Mouse (Mus musculus): ENCODE data around the gene Dnajb14. TPM values are rescaled to one million over a fixed set of nuclear protein-coding genes. Genes with fewer than 3 reads are reported as not detected.
"Not testable (repeated sequence)": the region's sequence is repeated elsewhere in the genome, so short reads cannot be mapped to it uniquely, and the experiment has no call there.

Gene Dnajb14
- polyA plus RNA-seq, 1 experiment = 1.8 TPM

DNA sequence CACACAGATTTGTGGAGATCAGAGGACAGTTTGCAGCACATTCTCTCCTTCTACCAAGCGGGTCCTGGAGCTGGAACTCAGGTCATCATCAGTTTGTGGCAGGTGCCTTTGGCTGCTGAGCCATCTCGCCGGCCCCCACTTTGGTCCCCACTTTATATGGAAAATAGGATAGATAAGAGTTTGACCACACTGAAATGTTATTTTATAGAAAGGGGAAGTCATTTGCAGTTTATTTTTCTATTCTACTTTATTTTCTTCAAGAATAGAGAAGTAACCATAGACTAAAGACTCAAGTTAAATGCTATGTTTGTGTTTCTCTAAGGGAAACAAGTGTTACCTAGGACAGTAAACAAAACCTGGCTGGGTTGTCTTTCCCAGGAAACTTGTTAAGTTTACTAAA is 29.4 kb downstream of the Dnajb14 start:
- no peak for TF ChIP-seq CTCF (IDR thresholded peaks at IDR 0.05; ENCODE audit: control insufficient read depth, insufficient read depth, insufficient read length)
- TF ChIP-seq USF1 (IDR thresholded peaks at IDR 0.05; ENCODE audit: low read depth) = no peak
- TF ChIP-seq CEBPB (IDR thresholded peaks at IDR 0.05; ENCODE audit: low read depth) = no peak
- TF ChIP-seq MYOD1 (IDR thresholded peaks at IDR 0.05; ENCODE audit: control insufficient read depth, insufficient read length, low read depth) = no peak
- TF ChIP-seq FOSL1 (IDR thresholded peaks at IDR 0.05; ENCODE audit: insufficient read depth, low read length, poor library complexity, severe bottlenecking) = no peak
- no peak for TF ChIP-seq MYOG (IDR thresholded peaks at IDR 0.05; ENCODE audit: control insufficient read depth, extremely low read depth, insufficient read length)
- no peak overlapping the region for H3K4me3 ChIP-seq (ENCODE audit: insufficient read depth, poor library complexity, severe bottlenecking)
- no peaks in the 10 kb centered on the region for H3K79me2 ChIP-seq (ENCODE audit: control insufficient read depth, insufficient read depth)
- H3ac ChIP-seq (ENCODE audit: control insufficient read depth, insufficient read length, low read depth) = no peak overlapping the region
- H3K36me3 ChIP-seq (ENCODE audit: control insufficient read depth, insufficient read depth) = no peaks in the 10 kb centered on the region
- H3K27me3 ChIP-seq (ENCODE audit: control insufficient read depth, insufficient read depth, insufficient read length) = no peaks in the 10 kb centered on the region
- no peaks in the 10 kb centered on the region for H3K79me3 ChIP-seq (ENCODE audit: low read depth)

GRCm38 (mm10) chr3:137897685-137898084 is 30.2 kb downstream of the Dnajb14 start:
- Histone ChIP-seq H3K4me3 (ENCODE audit: insufficient read depth, poor library complexity, severe bottlenecking) (no peak overlapping the region), H3ac (ENCODE audit: control insufficient read depth, insufficient read length, low read depth) (no peak overlapping the region), H3K79me2 (ENCODE audit: control insufficient read depth, insufficient read depth) (no peaks in the 10 kb centered on the region), H3K27me3 (ENCODE audit: control insufficient read depth, insufficient read depth, insufficient read length) (no peaks in the 10 kb centered on the region), H3K79me3 (ENCODE audit: low read depth) (no peaks in the 10 kb centered on the region), H3K36me3 (ENCODE audit: control insufficient read depth, insufficient read depth) (no peaks in the 10 kb centered on the region)
- TF ChIP-seq USF1 (IDR thresholded peaks at IDR 0.05; ENCODE audit: low read depth) (no peak), MAX (IDR thresholded peaks at IDR 0.05) (no peak), CTCF (IDR thresholded peaks at IDR 0.05; ENCODE audit: control insufficient read depth, insufficient read depth, insufficient read length) (no peak), FOSL1 (IDR thresholded peaks at IDR 0.05; ENCODE audit: insufficient read depth, low read length, poor library complexity, severe bottlenecking) (no peak), CEBPB (IDR thresholded peaks at IDR 0.05; ENCODE audit: low read depth) (no peak), MYOG (IDR thresholded peaks at IDR 0.05; ENCODE audit: control insufficient read depth, extremely low read depth, insufficient read length) (no peak), MYOD1 (IDR thresholded peaks at IDR 0.05; ENCODE audit: control insufficient read depth, insufficient read length, low read depth) (no peak)

GRCm38 (mm10) chr3:137900149-137900548 is 32.7 kb downstream of the Dnajb14 start:
- TF ChIP-seq CEBPB (IDR thresholded peaks at IDR 0.05; ENCODE audit: low read depth) (no peak), MAX (IDR thresholded peaks at IDR 0.05) (no peak), USF1 (IDR thresholded peaks at IDR 0.05; ENCODE audit: low read depth) (no peak), FOSL1 (IDR thresholded peaks at IDR 0.05; ENCODE audit: insufficient read depth, low read length, poor library complexity, severe bottlenecking) (no peak), CTCF (IDR thresholded peaks at IDR 0.05; ENCODE audit: control insufficient read depth, insufficient read depth, insufficient read length) (no peak), MYOG (IDR thresholded peaks at IDR 0.05; ENCODE audit: control insufficient read depth, extremely low read depth, insufficient read length) (no peak), MYOD1 (IDR thresholded peaks at IDR 0.05; ENCODE audit: control insufficient read depth, insufficient read length, low read depth) (no peak)
- H3ac ChIP-seq (ENCODE audit: control insufficient read depth, insufficient read length, low read depth) = no peak overlapping the region
- H3K79me3 ChIP-seq (ENCODE audit: low read depth) = no peaks in the 10 kb centered on the region
- no peak overlapping the region for H3K4me3 ChIP-seq (ENCODE audit: insufficient read depth, poor library complexity, severe bottlenecking)
- no peaks in the 10 kb centered on the region for H3K27me3 ChIP-seq (ENCODE audit: control insufficient read depth, insufficient read depth, insufficient read length)
- no peaks in the 10 kb centered on the region for H3K36me3 ChIP-seq (ENCODE audit: control insufficient read depth, insufficient read depth)
- no peaks in the 10 kb centered on the region for H3K79me2 ChIP-seq (ENCODE audit: control insufficient read depth, insufficient read depth)

GRCm38 (mm10) chr3:137913093-137913492 is 45.6 kb downstream of the Dnajb14 start:
- Histone ChIP-seq H3K36me3 (ENCODE audit: control insufficient read depth, insufficient read depth) (no peaks in the 10 kb centered on the region), H3K79me3 (ENCODE audit: low read depth) (no peaks in the 10 kb centered on the region), H3K27me3 (ENCODE audit: control insufficient read depth, insufficient read depth, insufficient read length) (no peaks in the 10 kb centered on the region), H3ac (ENCODE audit: control insufficient read depth, insufficient read length, low read depth) (no peak overlapping the region), H3K79me2 (ENCODE audit: control insufficient read depth, insufficient read depth) (no peaks in the 10 kb centered on the region), H3K4me3 (ENCODE audit: insufficient read depth, poor library complexity, severe bottlenecking) (no peak overlapping the region)
- TF ChIP-seq USF1 (IDR thresholded peaks at IDR 0.05; ENCODE audit: low read depth) (no peak), CTCF (IDR thresholded peaks at IDR 0.05; ENCODE audit: control insufficient read depth, insufficient read depth, insufficient read length) (no peak), FOSL1 (IDR thresholded peaks at IDR 0.05; ENCODE audit: insufficient read depth, low read length, poor library complexity, severe bottlenecking) (no peak), CEBPB (IDR thresholded peaks at IDR 0.05; ENCODE audit: low read depth) (no peak), MAX (IDR thresholded peaks at IDR 0.05) (no peak), MYOD1 (IDR thresholded peaks at IDR 0.05; ENCODE audit: control insufficient read depth, insufficient read length, low read depth) (no peak), MYOG (IDR thresholded peaks at IDR 0.05; ENCODE audit: control insufficient read depth, extremely low read depth, insufficient read length) (no peak)

- not testable (repeated sequence) for H3K4me3 ChIP-seq (ENCODE audit: insufficient read depth, poor library complexity, severe bottlenecking); H3K36me3 ChIP-seq (ENCODE audit: control insufficient read depth, insufficient read depth); H3K27me3 ChIP-seq (ENCODE audit: control insufficient read depth, insufficient read depth, insufficient read length); H3K79me3 ChIP-seq (ENCODE audit: low read depth); H3ac ChIP-seq (ENCODE audit: control insufficient read depth, insufficient read length, low read depth)
- H3K79me2 ChIP-seq (ENCODE audit: control insufficient read depth, insufficient read depth) = peaks cover 12% of the 10 kb centered on the region
These were observed 47.1 kb downstream of the Dnajb14 start for GRCm38 (mm10) chr3:137914567-137914966.

GRCm38 (mm10) chr3:137917694-137918171 is 50.3 kb downstream of the Dnajb14 start:
- no peak overlapping the region for H3ac ChIP-seq (ENCODE audit: control insufficient read depth, insufficient read length, low read depth)
- peaks cover 6% of the 10 kb centered on the region for H3K36me3 ChIP-seq (ENCODE audit: control insufficient read depth, insufficient read depth)
- peaks cover 19% of the 10 kb centered on the region for H3K79me2 ChIP-seq (ENCODE audit: control insufficient read depth, insufficient read depth)
- TF ChIP-seq FOSL1 (IDR thresholded peaks at IDR 0.05; ENCODE audit: insufficient read depth, low read length, poor library complexity, severe bottlenecking) = no peak
- no peak for TF ChIP-seq CTCF (IDR thresholded peaks at IDR 0.05; ENCODE audit: control insufficient read depth, insufficient read depth, insufficient read length)
- TF ChIP-seq MAX (IDR thresholded peaks at IDR 0.05) = no peak
- no peak for TF ChIP-seq MYOD1 (IDR thresholded peaks at IDR 0.05; ENCODE audit: control insufficient read depth, insufficient read length, low read depth)
- no peak for TF ChIP-seq CEBPB (IDR thresholded peaks at IDR 0.05; ENCODE audit: low read depth)
- H3K79me3 ChIP-seq (ENCODE audit: low read depth) = peaks cover 10% of the 10 kb centered on the region
- H3K27me3 ChIP-seq (ENCODE audit: control insufficient read depth, insufficient read depth, insufficient read length) = no peaks in the 10 kb centered on the region
- H3K4me3 ChIP-seq (ENCODE audit: insufficient read depth, poor library complexity, severe bottlenecking) = no peak overlapping the region

Measured in C2C12 (cell line).